Mouse (Mus musculus) intestine, embryonic 16.5 days (tissue): ENCODE results near the gene Lcp2. TPM values are rescaled to one million over a fixed set of nuclear protein-coding genes. Genes with fewer than 3 reads are reported as not detected.

ENCODE experiments used
- ATAC-seq: fragments of 200-750 bp; cut with Nextera tagmentation; 2 replicates; pipeline ENCODE4 v1.8.0; 2017; ENCODE audit warnings: moderate TSS enrichment, moderate library complexity
- H3K27ac ChIP-seq: fragments of 300-500 bp; sonication (generic); 2 replicates; pipeline ENCODE4 v1.5.1; 2014; ENCODE audit warnings: mild to moderate bottlenecking, low read length
- H3K27me3 ChIP-seq: fragments of 300-500 bp; sonication (generic); replicated peaks from 2 replicates; pipeline ENCODE4 v1.6.1; 2014; ENCODE audit warnings: low read length, control low read depth, mixed read lengths; ENCODE audit not compliant: control insufficient read depth, insufficient read depth
- H3K36me3 ChIP-seq: fragments of 300-500 bp; sonication (generic); 2 replicates; pipeline ENCODE4 v1.6.1; 2014; ENCODE audit warnings: low read length, control low read depth; ENCODE audit not compliant: control insufficient read depth, insufficient read depth
- H3K4me1 ChIP-seq: fragments of 300-500 bp; sonication (generic); 2 replicates; pipeline ENCODE4 v1.6.1; 2014; ENCODE audit warnings: low read length, control low read depth, mixed read lengths; ENCODE audit not compliant: control insufficient read depth, insufficient read depth
- H3K4me2 ChIP-seq: fragments of 300-500 bp; sonication (generic); 2 replicates; pipeline ENCODE4 v1.6.1; 2014; ENCODE audit warnings: low read depth, low read length, control low read depth
- H3K4me3 ChIP-seq: fragments of 300-500 bp; sonication (generic); 2 replicates; pipeline ENCODE4 v1.5.1; 2014; ENCODE audit warnings: mild to moderate bottlenecking, low read length
- H3K9ac ChIP-seq: fragments of 300-500 bp; sonication (generic); 2 replicates; pipeline ENCODE4 v1.6.1; 2014; ENCODE audit warnings: low read depth, low read length
- H3K9me3 ChIP-seq: fragments of 300-500 bp; sonication (generic); 2 replicates; pipeline ENCODE4 v1.6.1; 2016; ENCODE audit warnings: low read length, control low read depth; ENCODE audit not compliant: control insufficient read depth
- WGBS: fragments of 180-500 bp; shearing (Covaris S2); extraction: QIAGEN DNeasy Blood & Tissue Kit; methylation state at CpG from one replicate; pipeline ENCODE4 v1.1.7; 2014; 5-methylcytosine and 5-hydroxymethylcytosine counted together
- polyA plus RNA-seq: library from polyadenylated mRNA; unstranded; fragments of >200 nt; fragmentation: Nextera tagmentation; extraction: Ambion mirVana; gene quantifications from 2 replicates; pipeline ENCODE4 v1.2.1, GENCODE M21; 2015

Lcp2 gene
- polyA plus RNA-seq, 1 experiment from 2014 or later: 4.1 TPM

GRCm38 (mm10) chr11:34056715-34057114 is 10.0 kb downstream of the Lcp2 start:
- H3K4me1 ChIP-seq: no peaks in the 10 kb centered on the region
- H3K9ac ChIP-seq: no peak overlapping the region
- 86% methylated on average over 1 of the region's 1 CpGs for WGBS
- H3K27me3 ChIP-seq: no peaks in the 10 kb centered on the region
- H3K4me3 ChIP-seq: no peak overlapping the region
- no peak for ATAC-seq
- H3K4me2 ChIP-seq: no peak overlapping the region
- H3K27ac ChIP-seq: no peak overlapping the region
- no peaks in the 10 kb centered on the region for H3K9me3 ChIP-seq
- H3K36me3 ChIP-seq: no peaks in the 10 kb centered on the region

GRCm38 (mm10) chr11:34058332-34058731 is 11.6 kb downstream of the Lcp2 start:
- no peaks in the 10 kb centered on the region for H3K9me3 ChIP-seq
- no peak for ATAC-seq
- H3K4me3 ChIP-seq: no peak overlapping the region
- no peaks in the 10 kb centered on the region for H3K4me1 ChIP-seq
- H3K36me3 ChIP-seq: no peaks in the 10 kb centered on the region
- no peak overlapping the region for H3K27ac ChIP-seq
- H3K27me3 ChIP-seq: no peaks in the 10 kb centered on the region
- H3K9ac ChIP-seq: no peak overlapping the region
- H3K4me2 ChIP-seq: no peak overlapping the region

- H3K27ac ChIP-seq: no peak overlapping the region
- H3K9me3 ChIP-seq: no peaks in the 10 kb centered on the region
- H3K36me3 ChIP-seq: no peaks in the 10 kb centered on the region
- WGBS: 85% methylated on average over 6 of the region's 6 CpGs
- no peak overlapping the region for H3K9ac ChIP-seq
- H3K4me2 ChIP-seq: no peak overlapping the region
- no peaks in the 10 kb centered on the region for H3K4me1 ChIP-seq
- no peak for ATAC-seq
- H3K27me3 ChIP-seq: no peaks in the 10 kb centered on the region
- no peak overlapping the region for H3K4me3 ChIP-seq
Observed at GRCm38 (mm10) chr11:34058960-34059359, 12.2 kb downstream of the Lcp2 start.

- Histone ChIP-seq H3K4me2 (no peak overlapping the region), H3K4me3 (no peak overlapping the region), H3K4me1 (no peaks in the 10 kb centered on the region), H3K9me3 (no peaks in the 10 kb centered on the region), H3K27me3 (no peaks in the 10 kb centered on the region), H3K9ac (no peak overlapping the region), H3K27ac (no peak overlapping the region), H3K36me3 (no peaks in the 10 kb centered on the region)
- 43% methylated on average over 6 of the region's 6 CpGs for WGBS
- ATAC-seq: no peak
Observed at GRCm38 (mm10) chr11:34061740-34062139, 15.0 kb downstream of the Lcp2 start.

GRCm38 (mm10) chr11:34063257-34063656 is 16.5 kb downstream of the Lcp2 start:
- no peak overlapping the region for H3K4me2 ChIP-seq
- H3K9ac ChIP-seq: no peak overlapping the region
- ATAC-seq: no peak
- no peaks in the 10 kb centered on the region for H3K27me3 ChIP-seq
- WGBS: 67% methylated on average over 2 of the region's 2 CpGs
- H3K27ac ChIP-seq: no peak overlapping the region
- H3K4me1 ChIP-seq: no peaks in the 10 kb centered on the region
- no peak overlapping the region for H3K4me3 ChIP-seq
- H3K36me3 ChIP-seq: no peaks in the 10 kb centered on the region
- H3K9me3 ChIP-seq: no peaks in the 10 kb centered on the region

GRCm38 (mm10) chr11:34063702-34064485 is 17.2 kb downstream of the Lcp2 start:
- no peak overlapping the region for H3K4me2 ChIP-seq
- no peaks in the 10 kb centered on the region for H3K36me3 ChIP-seq
- no peak for ATAC-seq
- H3K4me1 ChIP-seq: no peaks in the 10 kb centered on the region
- no peak overlapping the region for H3K27ac ChIP-seq
- H3K9ac ChIP-seq: no peak overlapping the region
- H3K4me3 ChIP-seq: no peak overlapping the region
- H3K27me3 ChIP-seq: no peaks in the 10 kb centered on the region
- H3K9me3 ChIP-seq: no peaks in the 10 kb centered on the region
- 62% methylated on average over 5 of the region's 5 CpGs for WGBS

- H3K9ac ChIP-seq: no peak overlapping the region
- no peaks in the 10 kb centered on the region for H3K36me3 ChIP-seq
- no peak overlapping the region for H3K27ac ChIP-seq
- H3K4me2 ChIP-seq: no peak overlapping the region
- H3K27me3 ChIP-seq: no peaks in the 10 kb centered on the region
- H3K4me1 ChIP-seq: no peaks in the 10 kb centered on the region
- no peak overlapping the region for H3K4me3 ChIP-seq
- no peaks in the 10 kb centered on the region for H3K9me3 ChIP-seq
- no peak for ATAC-seq
Observed at GRCm38 (mm10) chr11:34070596-34070995, 23.9 kb downstream of the Lcp2 start.

- no peak; the same call in 1 of the 2 replicates for ATAC-seq
Observed at GRCm38 (mm10) chr11:34072309-34072708, 25.6 kb downstream of the Lcp2 start.

GRCm38 (mm10) chr11:34073776-34074175 is 27.1 kb downstream of the Lcp2 start:
- H3K27me3 ChIP-seq: no peaks in the 10 kb centered on the region
- no peak overlapping the region for H3K4me2 ChIP-seq
- H3K4me1 ChIP-seq: no peaks in the 10 kb centered on the region
- no peaks in the 10 kb centered on the region for H3K36me3 ChIP-seq
- no peak overlapping the region for H3K9ac ChIP-seq
- 13% methylated on average over 15 of the region's 15 CpGs for WGBS
- H3K9me3 ChIP-seq: no peaks in the 10 kb centered on the region
- H3K27ac ChIP-seq: no peak overlapping the region
- no peak overlapping the region for H3K4me3 ChIP-seq
- ATAC-seq: no peak

More at GRCm38 (mm10) chr11:34072309-34072708, 25.6 kb downstream of the Lcp2 start:
- Histone ChIP-seq H3K4me2 (no peak overlapping the region), H3K9ac (no peak overlapping the region), H3K4me3 (no peak overlapping the region), H3K36me3 (no peaks in the 10 kb centered on the region), H3K27ac (no peak overlapping the region), H3K4me1 (no peaks in the 10 kb centered on the region), H3K27me3 (no peaks in the 10 kb centered on the region), H3K9me3 (no peaks in the 10 kb centered on the region)
- 64% methylated on average over 4 of the region's 4 CpGs for WGBS

- H3K27ac ChIP-seq: no peak overlapping the region
- H3K9ac ChIP-seq: no peak overlapping the region
- H3K4me2 ChIP-seq: no peak overlapping the region
- H3K4me3 ChIP-seq: no peak overlapping the region
- H3K9me3 ChIP-seq: no peaks in the 10 kb centered on the region
- WGBS: 74% methylated on average over 2 of the region's 2 CpGs
- no peaks in the 10 kb centered on the region for H3K27me3 ChIP-seq
- H3K4me1 ChIP-seq: no peaks in the 10 kb centered on the region
- H3K36me3 ChIP-seq: no peaks in the 10 kb centered on the region
- no peak for ATAC-seq
Observed at GRCm38 (mm10) chr11:34077870-34078269, 31.1 kb downstream of the Lcp2 start.
